In genomic region chr9:37616770-37617169, GRCm38 (mm10) we compare ENCODE assay signal across 9 mouse cellular contexts. TPM values are rescaled to one million over a fixed set of nuclear protein-coding genes. Genes with fewer than 3 reads are reported as not detected.
DNase-seq lines count a peak whose midpoint lies in the region; ATAC-seq and TF ChIP-seq lines count a peak whose summit lies in the region.
"Had no signal": no experiment of that assay in that cellular context is flagged by ENCODE, and none has a peak within 500 bp of the region (broad histone marks: within the 10 kb centered on the region; RNA-seq: fewer than 3 reads in every experiment).

No protein-coding gene starts in this region.

- POLR2A ChIA-PET in Patski (lab: Charles Lee): interaction anchor here (1.2 kb wide), 1 partner anchor 178 kb away, joined by 3 read pairs; no protein-coding TSS in a partner anchor

- no peaks in the 10 kb centered on the region for H3K79me2 ChIP-seq in C2C12 (ENCODE audit: control insufficient read depth, insufficient read depth)

- H3K4me2 ChIP-seq in hindbrain, postnatal 0 days (ENCODE audit: low read depth, low read length): no peak overlapping the region
- H3K4me2 ChIP-seq: embryonic facial prominence, embryonic 13.5 days had no signal

- peak; percentile 83 for TF ChIP-seq CTCF in hindbrain, postnatal 0 days (IDR thresholded peaks at IDR 0.05; ENCODE audit: low read depth)
- peak; percentile 48 for TF ChIP-seq CTCF in C2C12 (IDR thresholded peaks at IDR 0.05; ENCODE audit: control insufficient read depth, insufficient read depth, insufficient read length)
- peak; percentile 73 for TF ChIP-seq CTCF in Patski (IDR thresholded peaks at IDR 0.05)
- peak; percentile 19; the same call in 1 of the 2 replicates for TF ChIP-seq CTCF in embryonic fibroblast, embryonic 13.5 days (IDR thresholded peaks at IDR 0.05; ENCODE audit: borderline replicate concordance, insufficient read depth, low read length)

- no peak overlapping the region for H3K9ac ChIP-seq in hindbrain, postnatal 0 days (replicated peaks; ENCODE audit: low read length)
- H3K9ac ChIP-seq: embryonic facial prominence, embryonic 13.5 days had no signal

- H3K79me3 ChIP-seq in C2C12 (ENCODE audit: low read depth): no peaks in the 10 kb centered on the region

- H3ac ChIP-seq in C2C12 (ENCODE audit: control insufficient read depth, insufficient read length, low read depth): no peak overlapping the region

- 52% methylated on average over 2 of the region's 2 CpGs for WGBS in hindbrain, postnatal 0 days
- WGBS in hindbrain, embryonic 10.5 days: 51% methylated on average over 2 of the region's 2 CpGs

- peak; percentile 67 for DNase-seq in hindbrain, postnatal 0 days (ENCODE audit: low spot score)
- no peak for DNase-seq in hindbrain, embryonic 10.5 days (ENCODE audit: low spot score)
- DNase-seq in Patski (ENCODE audit: low read depth, low spot score): no peak
- no peak for DNase-seq in ovary, postnatal 10 days (ENCODE audit: low spot score)
- DNase-seq in urinary bladder, adult 2 months (ENCODE audit: low spot score): no peak

- ATAC-seq in hindbrain, postnatal 0 days: no peak
- ATAC-seq in Patski: no peak
- peak; percentile 49 for ATAC-seq in megakaryocyte progenitor cell, adult 5-6 weeks (replicated peaks; ENCODE audit: poor library complexity)

- in situ Hi-C loops in Patski (cut with MboI; ENCODE audit: low pct_unique_long_range_greater_than_20kb): loop anchor here (5.0 to 10.0 kb wide), 3 partner anchors 74 to 184 kb away; partner anchors contain the start of gene Robo3

- CTCF ChIA-PET in Patski (lab: Charles Lee): interaction anchor here (3.8 kb wide), 1 partner anchor 154 kb away, joined by 27 read pairs; no protein-coding TSS in a partner anchor

- H3K27me3 ChIP-seq in hindbrain, postnatal 0 days (ENCODE audit: insufficient read depth, low read length): no peaks in the 10 kb centered on the region
- H3K27me3 ChIP-seq in hindbrain, embryonic 10.5 days (ENCODE audit: insufficient read depth, poor library complexity, severe bottlenecking): peaks cover 11% of the 10 kb centered on the region
- H3K27me3 ChIP-seq in C2C12 (ENCODE audit: control insufficient read depth, insufficient read depth, insufficient read length): no peaks in the 10 kb centered on the region
- no peaks in the 10 kb centered on the region for H3K27me3 ChIP-seq in Patski

- no peak for TF ChIP-seq POLR2A in embryonic fibroblast, embryonic 13.5 days (IDR thresholded peaks at IDR 0.05; ENCODE audit: low read depth, low read length)

- no peak overlapping the region for H3K4me3 ChIP-seq in hindbrain, postnatal 0 days (ENCODE audit: low read length)
- no peak overlapping the region for H3K4me3 ChIP-seq in hindbrain, embryonic 10.5 days
- H3K4me3 ChIP-seq in C2C12 (ENCODE audit: insufficient read depth, poor library complexity, severe bottlenecking): no peak overlapping the region
- no peak overlapping the region for H3K4me3 ChIP-seq in embryonic fibroblast, embryonic 13.5 days (ENCODE audit: insufficient read depth, low read length)
- H3K4me3 ChIP-seq: embryonic facial prominence, embryonic 13.5 days had no signal

- 0 out of 2 replicates have a peak, but pooled peaks cover 4% of the 10 kb centered on the region for H3K4me1 ChIP-seq in hindbrain, postnatal 0 days (ENCODE audit: insufficient read depth, low read length)
- H3K4me1 ChIP-seq in hindbrain, embryonic 10.5 days (replicated peaks): peaks cover 12% of the 10 kb centered on the region
- H3K4me1 ChIP-seq in embryonic fibroblast, embryonic 13.5 days (ENCODE audit: control insufficient read depth, insufficient read depth, low read length): no peaks in the 10 kb centered on the region

- H3K9me3 ChIP-seq in hindbrain, postnatal 0 days (ENCODE audit: low read length): no peaks in the 10 kb centered on the region
- no peaks in the 10 kb centered on the region for H3K9me3 ChIP-seq in hindbrain, embryonic 10.5 days
- H3K9me3 ChIP-seq: embryonic facial prominence, embryonic 13.5 days had no signal

- H3K27ac ChIP-seq in hindbrain, postnatal 0 days: no peak overlapping the region
- no peak overlapping the region for H3K27ac ChIP-seq in hindbrain, embryonic 10.5 days
- H3K27ac ChIP-seq in embryonic fibroblast, embryonic 13.5 days (ENCODE audit: insufficient read depth, low read length): no peak overlapping the region
- H3K27ac ChIP-seq: embryonic facial prominence, embryonic 13.5 days had no signal

- H3K36me3 ChIP-seq in hindbrain, postnatal 0 days (ENCODE audit: insufficient read depth, low read length): no peaks in the 10 kb centered on the region
- H3K36me3 ChIP-seq in hindbrain, embryonic 10.5 days: no peaks in the 10 kb centered on the region
- H3K36me3 ChIP-seq in C2C12 (ENCODE audit: control insufficient read depth, insufficient read depth): no peaks in the 10 kb centered on the region
- H3K36me3 ChIP-seq: embryonic facial prominence, embryonic 13.5 days had no signal

TF ChIP-seq in C2C12, 6 proteins besides CTCF, POLR2A, EP300 and RAD21:
- TF ChIP-seq MYOG (IDR thresholded peaks at IDR 0.05; ENCODE audit: control insufficient read depth, extremely low read depth, insufficient read length) (no peak), MYOD1 (IDR thresholded peaks at IDR 0.05; ENCODE audit: control insufficient read depth, insufficient read length, low read depth) (no peak), CEBPB (IDR thresholded peaks at IDR 0.05; ENCODE audit: low read depth) (no peak), FOSL1 (IDR thresholded peaks at IDR 0.05; ENCODE audit: insufficient read depth, low read length, poor library complexity, severe bottlenecking) (no peak), MAX (IDR thresholded peaks at IDR 0.05) (no peak), USF1 (IDR thresholded peaks at IDR 0.05; ENCODE audit: low read depth) (no peak)
TF ChIP-seq in C2C12: peak in this region for 0.

RNA-seq across cellular contexts. Expression of gene Spa17, which starts 3.2 kb away (rescaled TPM):
- 4.2 TPM in 1 of 2 replicates, not detected in the other for total RNA-seq in hindbrain, postnatal 0 days (2014; rRNA removed)
- polyA plus RNA-seq in hindbrain, postnatal 0 days (2015; fragmentation: Nextera tagmentation; extraction: Ambion mirVana): 11.6 and 13.9 TPM in 2 replicates
- 12.1 and 22.2 TPM in 2 replicates for polyA plus RNA-seq in hindbrain, embryonic 10.5 days (2016; fragmentation: Nextera tagmentation; extraction: Ambion mirVana)
- polyA plus RNA-seq in C2C12 (2012; fragmentation: generic; extraction: Trizol): 1.2 TPM
- polyA plus RNA-seq in Patski (2021): 11.6 TPM
- polyA plus RNA-seq in embryonic fibroblast, embryonic 13.5 days (2011; ENCODE audit: insufficient read length, low read depth, missing spikeins): 2.5 and 3.5 TPM in 2 replicates
- total RNA-seq in megakaryocyte progenitor cell, adult 5-6 weeks (2015): 2.9 and 6.7 TPM in 2 replicates
- 1.7 and 5.1 TPM in 2 replicates for total RNA-seq in megakaryocyte progenitor cell, adult 5-6 weeks (2017)
- polyA plus RNA-seq in urinary bladder, adult 2 months (2012; rRNA removed): 2.2 and 3.8 TPM in 2 replicates

RNA-seq across cellular contexts. Expression of gene Tbrg1, which starts 40.3 kb away (rescaled TPM):
- 44.5 and 45.6 TPM in 2 replicates for total RNA-seq in hindbrain, postnatal 0 days (2014; rRNA removed)
- polyA plus RNA-seq in hindbrain, postnatal 0 days (2015; fragmentation: Nextera tagmentation; extraction: Ambion mirVana): 82.9 and 87.7 TPM in 2 replicates
- 132 and 144 TPM in 2 replicates for polyA plus RNA-seq in hindbrain, embryonic 10.5 days (2016; fragmentation: Nextera tagmentation; extraction: Ambion mirVana)
- polyA plus RNA-seq in C2C12 (2012; fragmentation: generic; extraction: Trizol) (89.7 TPM), Patski (2021) (97.7 TPM)
- 140 and 159 TPM in 2 replicates for polyA plus RNA-seq in embryonic fibroblast, embryonic 13.5 days (2011; ENCODE audit: insufficient read length, low read depth, missing spikeins)
- 35.0 and 38.1 TPM in 2 replicates for total RNA-seq in megakaryocyte progenitor cell, adult 5-6 weeks (2015)
- 39.9 and 47.8 TPM in 2 replicates for total RNA-seq in megakaryocyte progenitor cell, adult 5-6 weeks (2017)
- 77.0 and 83.6 TPM in 2 replicates for polyA plus RNA-seq in urinary bladder, adult 2 months (2012; rRNA removed)

RNA-seq across cellular contexts. Expression of gene Panx3, which starts 52.3 kb away (rescaled TPM):
- not detected in 2 replicates for total RNA-seq in hindbrain, postnatal 0 days (2014; rRNA removed)
- 0.10 TPM in 1 of 2 replicates, not detected in the other for polyA plus RNA-seq in hindbrain, postnatal 0 days (2015; fragmentation: Nextera tagmentation; extraction: Ambion mirVana)
- 0.07 and 0.17 TPM in 2 replicates for polyA plus RNA-seq in hindbrain, embryonic 10.5 days (2016; fragmentation: Nextera tagmentation; extraction: Ambion mirVana)
- not detected for polyA plus RNA-seq in C2C12 (2012; fragmentation: generic; extraction: Trizol)
- polyA plus RNA-seq in Patski (2021): not detected
- not detected in 2 replicates for polyA plus RNA-seq in embryonic fibroblast, embryonic 13.5 days (2011; ENCODE audit: insufficient read length, low read depth, missing spikeins)
- total RNA-seq in megakaryocyte progenitor cell, adult 5-6 weeks (2015): not detected in 2 replicates
- total RNA-seq in megakaryocyte progenitor cell, adult 5-6 weeks (2017): not detected in 2 replicates
- polyA plus RNA-seq in urinary bladder, adult 2 months (2012; rRNA removed): not detected in 2 replicates

Comparison
In these comparisons a context has a peak if more than half of its experiments do, and no peak if none do; other contexts are left out.
1. CTCF ChIP-seq: peak in every context shown above with its lines; median percentile 83 in hindbrain, postnatal 0 days; 73 in Patski; 48 in C2C12; 19 in embryonic fibroblast, embryonic 13.5 days.